Mouse (Mus musculus) v-Abl transformed pro-B cells (cell line): ENCODE results near the gene Dlgap1.
"Not testable (repeated sequence)": the region's sequence is repeated elsewhere in the genome, so short reads cannot be mapped to it uniquely, and the experiment has no call there.

Source experiments
- in situ Hi-C, 2 experiments: fragments of 400-800 bp; cut with MboI; formaldehyde crosslinking; loops; one replicate each; pipeline ENCODE4 v1.15.1; 2025; ENCODE audit not compliant: unreplicated experiment in 2 of 2

Gene Dlgap1

GRCm38 (mm10) chr17:70790801-70791200 lies 821.9 kb downstream of the Dlgap1 start:
- in situ Hi-C loops: no loop called here

- in situ Hi-C loops: no loop called here
Observed at GRCm38 (mm10) chr17:70791596-70792275, 822.9 kb downstream of the Dlgap1 start.

- in situ Hi-C loops: no loop called here
Observed at GRCm38 (mm10) chr17:70794291-70794690, 825.4 kb downstream of the Dlgap1 start.

GRCm38 (mm10) chr17:70794722-70795121 lies 825.8 kb downstream of the Dlgap1 start:
- in situ Hi-C loops: no loop called here

- in situ Hi-C loops: no loop called here
Observed at GRCm38 (mm10) chr17:70795196-70795595, 826.3 kb downstream of the Dlgap1 start.

- in situ Hi-C loops: no loop called here
Observed at GRCm38 (mm10) chr17:70796940-70797772, 828.3 kb downstream of the Dlgap1 start.

GRCm38 (mm10) chr17:70797773-70798045 lies 828.8 kb downstream of the Dlgap1 start:
- in situ Hi-C loops: no loop called here

GRCm38 (mm10) chr17:70799266-70799665 lies 830.4 kb downstream of the Dlgap1 start:
- in situ Hi-C loops: no loop called here

GRCm38 (mm10) chr17:70802022-70802421 lies 833.1 kb downstream of the Dlgap1 start:
- in situ Hi-C loops: no loop called here

- in situ Hi-C loops: no loop called here
Observed at GRCm38 (mm10) chr17:70805866-70806265, 837.0 kb downstream of the Dlgap1 start.

GRCm38 (mm10) chr17:70806600-70806999 lies 837.7 kb downstream of the Dlgap1 start:
- in situ Hi-C loops: no loop called here

- in situ Hi-C loops: no loop called here
Observed at GRCm38 (mm10) chr17:70807885-70808284, 839.0 kb downstream of the Dlgap1 start.

- in situ Hi-C loops: no loop called here
Observed at GRCm38 (mm10) chr17:70808837-70809236, 840.0 kb downstream of the Dlgap1 start.

GRCm38 (mm10) chr17:70809776-70810175 lies 840.9 kb downstream of the Dlgap1 start:
- in situ Hi-C loops: no loop called here

- in situ Hi-C loops: no loop called here
Observed at GRCm38 (mm10) chr17:70810795-70811194, 841.9 kb downstream of the Dlgap1 start.

GRCm38 (mm10) chr17:70815001-70815400 lies 846.1 kb downstream of the Dlgap1 start:
- in situ Hi-C loops: no loop called here

- in situ Hi-C loops: no loop called here
Observed at GRCm38 (mm10) chr17:70817862-70818451, 849.1 kb downstream of the Dlgap1 start.

GRCm38 (mm10) chr17:70823083-70823482 lies 854.2 kb downstream of the Dlgap1 start:
- in situ Hi-C loops: no loop called here

GRCm38 (mm10) chr17:70826227-70826626 lies 857.4 kb downstream of the Dlgap1 start:
- in situ Hi-C loops: no loop called here

- in situ Hi-C loops: not testable (repeated sequence)
Observed at GRCm38 (mm10) chr17:70827463-70828179, 858.7 kb downstream of the Dlgap1 start.

GRCm38 (mm10) chr17:70828180-70828528 lies 859.3 kb downstream of the Dlgap1 start:
- in situ Hi-C loops: no loop called here
